7 mouse cellular contexts compared by ENCODE assay signal in the genomic region with DNA sequence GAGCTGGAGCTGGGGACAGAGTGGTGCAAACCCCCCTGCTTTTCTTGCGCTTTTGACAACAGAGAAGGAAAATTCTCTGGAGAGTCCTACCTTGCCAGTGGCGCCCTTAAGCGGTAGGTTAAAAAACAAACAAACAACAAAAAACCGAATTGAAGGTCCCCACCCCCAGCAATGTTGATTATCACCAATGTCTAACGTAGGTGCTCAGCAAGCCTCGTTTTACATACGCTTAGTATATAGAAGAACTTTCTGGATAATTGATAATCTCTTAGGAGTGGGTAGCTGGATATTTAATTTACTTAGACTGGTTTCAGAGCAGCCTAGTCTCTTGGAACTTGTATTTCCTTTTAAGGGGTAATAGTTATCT. TPM values are rescaled to one million over a fixed set of nuclear protein-coding genes. Genes with fewer than 3 reads are reported as not detected.
DNase-seq lines count a peak whose midpoint lies in the region; ATAC-seq and TF ChIP-seq lines count a peak whose summit lies in the region.

No protein-coding gene starts in this region.

- no peaks in the 10 kb centered on the region for H3K36me3 ChIP-seq in spleen, adult 2 months (ENCODE audit: control insufficient read depth, insufficient read depth, low read length)
- H3K36me3 ChIP-seq in forebrain, embryonic 10.5 days (replicated peaks): peaks cover 40% of the 10 kb centered on the region
- H3K36me3 ChIP-seq in liver, embryonic 12.5 days: peaks cover 31% of the 10 kb centered on the region

- no peaks in the 10 kb centered on the region; the same call in 1 of the 2 replicates for H3K9me3 ChIP-seq in forebrain, embryonic 10.5 days
- no peaks in the 10 kb centered on the region for H3K9me3 ChIP-seq in liver, embryonic 12.5 days (replicated peaks)

- H3K27me3 ChIP-seq in spleen, adult 2 months (ENCODE audit: control insufficient read depth, insufficient read depth, low read length): no peaks in the 10 kb centered on the region
- H3K27me3 ChIP-seq in forebrain, embryonic 10.5 days (ENCODE audit: poor library complexity, severe bottlenecking): no peaks in the 10 kb centered on the region
- no peaks in the 10 kb centered on the region for H3K27me3 ChIP-seq in liver, embryonic 12.5 days (replicated peaks)

- TF ChIP-seq POLR2A in spleen, adult 2 months (IDR thresholded peaks at IDR 0.05; ENCODE audit: low read depth, low read length): no peak

- H3K4me1 ChIP-seq in spleen, adult 2 months (ENCODE audit: control insufficient read depth, insufficient read depth, insufficient read length): peaks cover 2% of the 10 kb centered on the region
- H3K4me1 ChIP-seq in forebrain, embryonic 10.5 days: peaks cover 22% of the 10 kb centered on the region
- H3K4me1 ChIP-seq in liver, embryonic 12.5 days: peaks cover 24% of the 10 kb centered on the region

- no peak overlapping the region for H3K27ac ChIP-seq in spleen, adult 2 months (ENCODE audit: insufficient read depth, low read length)
- peak overlapping the region; percentile 99 for H3K27ac ChIP-seq in forebrain, embryonic 10.5 days
- peak overlapping the region; percentile 88 for H3K27ac ChIP-seq in liver, embryonic 12.5 days

- peak overlapping the region; percentile 71 for H3K4me3 ChIP-seq in spleen, adult 2 months (ENCODE audit: extremely low read depth, insufficient read depth, insufficient read length)
- peak overlapping the region; percentile 82 for H3K4me3 ChIP-seq in forebrain, embryonic 10.5 days
- H3K4me3 ChIP-seq in liver, embryonic 12.5 days: peak overlapping the region; percentile 92

- peak overlapping the region; percentile 76 for H3K4me2 ChIP-seq in liver, embryonic 12.5 days

- no peak for TF ChIP-seq CTCF in spleen, adult 2 months (IDR thresholded peaks at IDR 0.05; ENCODE audit: extremely low read depth, insufficient read depth, insufficient read length, insufficient replicate concordance)

- 1% methylated on average over 7 of the region's 7 CpGs for WGBS in spleen, adult 2 months
- WGBS in forebrain, embryonic 10.5 days: under 1% methylated on average over 7 of the region's 7 CpGs
- WGBS in liver, embryonic 12.5 days (ENCODE audit: insufficient replicate concordance): 0% methylated on average over 7 of the region's 7 CpGs

- peak overlapping the region; percentile 87 for H3K9ac ChIP-seq in liver, embryonic 12.5 days

- no peak for DNase-seq in spleen, adult 2 months (ENCODE audit: low read depth in 1 of 2, low spot score in 2 of 2)
- DNase-seq in spleen, adult 12 weeks (ENCODE audit: low spot score): no peak
- no peak for DNase-seq in forebrain, embryonic 10.5 days (ENCODE audit: extremely low spot score, low spot score)
- DNase-seq in telencephalon, adult 2 months (ENCODE audit: low read depth, low spot score): peak; percentile 3
- DNase-seq in adrenal gland, adult 2 months: no peak
- no peak for DNase-seq in retina, embryonic 14.5 days (ENCODE audit: low spot score)

- peak; percentile 22 for ATAC-seq in liver, embryonic 12.5 days

RNA-seq across cellular contexts. Expression of gene Mms22l, which starts 0.7 kb away (rescaled TPM):
- polyA plus RNA-seq in spleen, adult 2 months (2012; rRNA removed): 3.6 and 6.2 TPM in 2 replicates
- 50.0 and 52.9 TPM in 2 replicates for polyA plus RNA-seq in forebrain, embryonic 10.5 days (2016; fragmentation: Nextera tagmentation; extraction: Ambion mirVana)
- 36.2 and 37.0 TPM in 2 replicates for polyA plus RNA-seq in liver, embryonic 12.5 days (2016; fragmentation: Nextera tagmentation; extraction: Ambion mirVana)
- total RNA-seq in adrenal gland, adult 2 months (2021): 1 to 10 TPM; 2.0 to 2.5 TPM
- polyA plus RNA-seq in adrenal gland, adult 2 months (2012; rRNA removed): 1.7 and 2.1 TPM in 2 replicates
